Mouse (Mus musculus) adrenal gland, adult 18-20 months (tissue): Measurements from ENCODE around the gene S100a11. TPM values are rescaled to one million over a fixed set of nuclear protein-coding genes. Genes with fewer than 3 reads are reported as not detected.
"Not testable (repeated sequence)": the region's sequence is repeated elsewhere in the genome, so short reads cannot be mapped to it uniquely, and the experiment has no call there.

Experiments
- DNase-seq, 2 experiments: peaks; one replicate each; pipeline ENCODE4 v3.0.0; 2021 to 2022; ENCODE audit warnings: low spot score in 2 of 2
- long read RNA-seq, 2 experiments: library from polyadenylated mRNA; stranded (forward); transcript quantifications; one replicate each; pipeline ENCODE4 v2.0.0; 2021
- total RNA-seq, 2 experiments: library from RNA; stranded (reverse); gene quantifications; 1 replicate in 1 of 2; 2 replicates in 1 of 2; pipeline ENCODE4 v1.2.3; 2021

The S100a11 gene
- total RNA-seq = 100 to 1,000 TPM; 207 to 349 TPM
- long read RNA-seq, experiment 1, transcript S100a11-201 (3 exons, 511 nt) = major isoform, 30 of 31 reads
- long read RNA-seq, experiment 1, partial matches to known transcripts = 1 of 31 reads
- long read RNA-seq, experiment 1, other reads (novel, unspliced or antisense) = 0 of 31 reads
- long read RNA-seq, experiment 2, transcript S100a11-201 (3 exons, 511 nt) = major isoform, 84 of 88 reads
- long read RNA-seq, experiment 2, partial matches to known transcripts = 3 of 88 reads
- long read RNA-seq, experiment 2, other reads (novel, unspliced or antisense) = 1 of 88 reads

DNA sequence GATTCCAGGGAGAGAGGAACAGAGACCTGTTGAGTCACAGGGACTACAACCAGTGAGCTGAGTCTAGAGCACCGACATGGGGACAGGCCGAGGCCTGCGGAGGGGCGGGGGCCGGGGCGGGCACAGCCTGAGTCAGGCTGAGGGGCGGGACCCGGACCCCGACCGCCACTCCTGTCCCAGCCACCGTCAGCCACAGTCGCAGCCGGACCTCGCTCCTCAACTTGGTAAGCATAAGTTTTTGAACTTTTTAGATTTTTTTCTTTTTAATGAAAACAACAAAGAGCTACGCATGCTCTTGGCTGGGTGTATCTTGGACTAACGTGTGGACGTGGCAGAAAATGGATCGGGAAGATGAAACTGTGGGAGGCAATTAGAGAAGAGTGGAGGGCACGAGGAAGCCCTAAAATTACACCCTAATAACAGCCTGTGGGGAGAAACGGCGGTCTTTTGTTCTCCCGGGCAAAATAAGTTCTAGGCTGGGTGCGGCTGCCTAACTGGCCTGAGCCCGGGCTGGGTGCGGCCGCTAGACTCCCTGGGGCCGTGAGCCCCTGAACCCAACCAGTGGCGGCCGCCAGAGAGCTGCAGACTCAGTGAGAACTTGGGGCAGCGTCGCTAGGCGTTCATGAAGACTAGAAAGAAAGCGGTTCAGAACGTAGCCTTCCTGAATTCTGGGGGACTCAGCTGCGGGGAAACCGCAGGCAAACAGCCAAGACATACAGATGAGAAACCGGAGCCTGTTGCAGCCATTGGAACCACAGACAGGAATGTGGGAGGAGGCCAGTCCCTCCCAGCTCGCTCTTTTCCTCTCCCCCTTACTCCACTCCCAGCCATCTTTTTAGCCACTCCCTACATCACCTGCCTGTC is at the start of gene S100a11:
Gene S100a11 (plus strand): TSS at position 159 of the 864 bp plus-strand sequence.
- DNase-seq = peak; percentile 57 to 63

DNA sequence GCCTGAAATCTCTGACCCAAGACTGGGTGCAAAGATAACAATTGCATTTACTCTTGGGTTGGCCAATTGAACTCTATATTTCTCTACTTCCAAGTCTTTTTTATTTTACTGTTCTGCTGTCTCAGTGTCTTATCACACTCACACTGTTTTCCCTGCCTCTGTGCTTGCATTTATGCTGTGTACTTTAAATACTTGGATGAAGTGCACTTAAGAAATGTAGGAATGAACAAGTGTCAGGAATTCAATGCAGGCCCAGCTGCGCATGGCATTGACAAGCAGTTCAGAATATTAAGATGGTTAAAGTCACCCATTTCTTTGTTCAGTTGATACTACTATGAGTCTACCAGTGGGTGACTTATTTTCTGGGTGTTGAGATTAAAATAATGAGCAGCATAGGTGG is 40.2 kb upstream of the S100a11 start:
- no peak for DNase-seq

DNA sequence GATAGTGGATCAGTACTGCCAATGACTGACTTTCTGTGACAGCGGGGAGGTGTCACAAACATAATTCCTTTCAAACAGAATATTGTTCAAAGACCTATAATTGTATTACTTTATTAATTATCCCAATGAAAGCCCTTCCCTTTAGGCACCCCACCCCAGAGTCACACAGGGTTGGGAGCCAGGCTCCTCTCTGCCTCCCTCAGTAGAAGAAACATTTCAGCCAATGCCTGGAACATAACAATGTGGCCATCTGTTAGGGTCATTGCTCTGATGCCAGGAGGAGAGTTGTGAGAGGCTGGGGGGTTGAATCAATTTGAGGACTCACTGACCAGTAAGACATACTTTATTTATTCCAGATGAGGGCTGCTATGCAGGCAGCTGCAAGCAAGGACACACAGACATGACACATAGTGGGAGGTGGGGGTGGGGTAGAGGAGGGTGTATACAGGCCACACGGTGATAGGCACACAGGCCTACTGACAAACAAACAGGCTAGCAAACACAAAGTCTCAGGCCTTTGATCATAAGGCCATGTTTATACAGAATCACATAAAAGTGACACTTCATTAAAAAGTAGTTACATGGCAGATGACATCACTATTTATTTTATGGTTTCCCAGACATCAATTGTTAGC is 38.2 kb upstream of the S100a11 start:
- DNase-seq = no peak

- DNase-seq = no peak
Observed at GRCm38 (mm10) chr3:93485611-93486010, 34.7 kb upstream of the S100a11 start.

- no peak for DNase-seq
Observed at GRCm38 (mm10) chr3:93488541-93488940, 31.7 kb upstream of the S100a11 start.

GRCm38 (mm10) chr3:93492176-93492575 is 28.1 kb upstream of the S100a11 start:
- no peak for DNase-seq

DNA sequence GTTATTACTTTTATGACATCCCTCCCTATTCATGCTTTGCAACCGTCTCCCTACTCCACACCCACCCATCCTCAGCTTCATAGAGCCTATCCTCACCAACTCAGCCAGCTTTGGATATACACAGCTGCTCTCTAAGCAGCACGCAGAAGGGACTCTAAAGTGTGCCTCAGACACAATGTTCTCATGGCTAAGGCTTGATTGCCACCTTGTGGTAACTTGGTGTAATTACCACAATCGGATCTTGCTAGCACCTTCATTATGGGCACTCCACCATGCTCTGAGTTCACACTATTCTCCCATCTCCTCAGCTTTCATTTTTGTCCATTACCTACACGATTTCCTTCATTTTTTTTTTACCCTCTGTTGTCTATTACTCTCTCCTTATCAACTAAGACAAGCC is 26.3 kb upstream of the S100a11 start:
- peak; percentile 21 to 26 for DNase-seq

- DNase-seq = not testable (repeated sequence)
Observed at GRCm38 (mm10) chr3:93494774-93495173, 25.5 kb upstream of the S100a11 start.

GRCm38 (mm10) chr3:93497131-93497530 is 23.2 kb upstream of the S100a11 start:
- no peak for DNase-seq

DNA sequence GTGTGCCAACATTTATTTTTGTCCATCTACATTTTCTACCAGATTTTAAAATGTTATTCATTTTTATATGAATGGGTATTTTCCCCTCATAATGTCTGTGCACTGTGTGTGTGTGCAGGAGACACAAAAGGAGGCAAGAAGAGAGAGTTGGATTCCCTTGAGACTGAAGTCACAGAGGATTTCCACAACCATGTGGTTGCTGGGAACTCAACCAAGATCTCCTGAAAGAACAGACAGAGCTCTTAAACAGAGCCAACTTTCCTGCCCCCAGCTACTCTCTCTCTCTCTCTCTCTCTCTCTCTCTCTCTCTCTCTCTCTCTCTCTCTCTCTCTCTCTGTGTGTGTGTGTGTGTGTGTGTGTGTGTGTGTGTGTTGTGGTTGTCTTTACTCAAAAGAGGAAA is 21.2 kb upstream of the S100a11 start:
- no peak for DNase-seq

DNA sequence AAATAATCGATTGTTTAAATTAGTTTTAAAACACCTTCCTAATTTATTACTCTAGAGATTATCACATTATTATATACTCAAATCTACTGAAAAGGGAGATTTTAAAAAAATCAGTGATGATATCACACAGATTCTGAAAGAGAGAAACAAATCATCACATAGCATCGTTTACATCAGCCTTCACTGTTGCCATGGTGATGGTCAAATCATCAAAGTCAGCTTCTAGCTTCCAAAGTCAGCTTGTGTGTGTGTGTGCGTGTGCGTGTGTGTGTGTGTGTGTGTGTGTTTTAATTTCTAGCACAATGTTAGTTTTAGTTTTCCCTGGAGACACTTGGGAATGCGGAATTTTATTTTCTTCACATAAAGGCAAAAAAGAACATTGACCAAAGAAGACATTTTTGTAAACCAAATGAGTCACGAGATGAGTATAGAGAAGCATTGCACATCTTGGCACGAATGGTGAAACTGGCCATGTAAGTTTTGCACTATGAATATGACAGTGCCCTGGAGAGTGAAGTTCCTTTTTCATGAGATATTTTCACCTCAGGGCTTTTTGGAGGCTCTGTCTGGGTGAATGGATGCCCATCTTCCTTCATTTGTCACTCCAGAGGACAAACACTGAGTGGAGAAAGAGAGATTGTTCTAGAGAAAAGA is 15.6 kb upstream of the S100a11 start:
- no peak for DNase-seq

GRCm38 (mm10) chr3:93505960-93506863 is 14.1 kb upstream of the S100a11 start:
- peak; percentile 15 to 29 for DNase-seq

GRCm38 (mm10) chr3:93506881-93507325 is 13.4 kb upstream of the S100a11 start:
- DNase-seq = no peak

- DNase-seq = no peak
Observed at GRCm38 (mm10) chr3:93509301-93509700, 11.0 kb upstream of the S100a11 start.

- no peak for DNase-seq
Observed at GRCm38 (mm10) chr3:93511036-93511435, 9.3 kb upstream of the S100a11 start.

GRCm38 (mm10) chr3:93511801-93512200 is 8.5 kb upstream of the S100a11 start:
- no peak for DNase-seq

DNA sequence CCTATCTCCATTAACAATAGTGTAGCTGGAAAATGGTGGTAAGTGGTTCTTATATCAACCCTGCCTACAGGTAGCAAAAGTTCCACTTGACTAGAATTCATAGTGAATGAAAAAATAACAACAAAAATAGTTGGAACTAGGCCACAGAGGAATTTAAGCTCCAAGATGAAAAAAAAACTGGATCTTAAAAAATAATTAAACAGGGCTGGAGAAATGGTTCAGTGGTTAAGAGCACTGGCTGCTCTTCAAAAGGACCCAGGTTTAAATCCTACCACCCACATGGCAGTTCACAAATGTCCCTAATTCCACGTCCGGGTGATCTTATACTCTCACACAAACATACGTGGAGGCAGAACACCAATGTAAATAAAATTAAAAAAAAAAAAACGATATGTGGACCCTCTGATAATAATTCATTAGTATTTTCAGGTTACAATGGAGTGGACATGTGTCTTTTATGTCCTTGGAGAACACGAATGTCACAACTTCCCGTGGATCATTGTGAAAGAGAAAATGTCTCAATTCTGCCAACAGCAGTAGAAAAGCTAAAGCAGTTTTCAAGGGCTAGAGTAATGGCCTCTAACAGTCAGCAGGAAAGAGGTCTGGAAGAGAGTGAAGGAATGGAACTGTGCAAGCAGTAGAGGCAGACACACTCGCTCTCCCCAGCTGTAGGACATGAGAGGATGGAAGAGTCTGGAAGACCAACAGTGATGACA is 7.7 kb upstream of the S100a11 start:
- DNase-seq = no peak

GRCm38 (mm10) chr3:93514628-93515027 is 5.7 kb upstream of the S100a11 start:
- no peak for DNase-seq

- no peak for DNase-seq
Observed at GRCm38 (mm10) chr3:93517343-93517742, 2.9 kb upstream of the S100a11 start.
